Mouse (Mus musculus): ENCODE data around the gene Cox10.
"Not testable (repeated sequence)": the region's sequence is repeated elsewhere in the genome, so short reads cannot be mapped to it uniquely, and the experiment has no call there.

Cox10 gene

DNA sequence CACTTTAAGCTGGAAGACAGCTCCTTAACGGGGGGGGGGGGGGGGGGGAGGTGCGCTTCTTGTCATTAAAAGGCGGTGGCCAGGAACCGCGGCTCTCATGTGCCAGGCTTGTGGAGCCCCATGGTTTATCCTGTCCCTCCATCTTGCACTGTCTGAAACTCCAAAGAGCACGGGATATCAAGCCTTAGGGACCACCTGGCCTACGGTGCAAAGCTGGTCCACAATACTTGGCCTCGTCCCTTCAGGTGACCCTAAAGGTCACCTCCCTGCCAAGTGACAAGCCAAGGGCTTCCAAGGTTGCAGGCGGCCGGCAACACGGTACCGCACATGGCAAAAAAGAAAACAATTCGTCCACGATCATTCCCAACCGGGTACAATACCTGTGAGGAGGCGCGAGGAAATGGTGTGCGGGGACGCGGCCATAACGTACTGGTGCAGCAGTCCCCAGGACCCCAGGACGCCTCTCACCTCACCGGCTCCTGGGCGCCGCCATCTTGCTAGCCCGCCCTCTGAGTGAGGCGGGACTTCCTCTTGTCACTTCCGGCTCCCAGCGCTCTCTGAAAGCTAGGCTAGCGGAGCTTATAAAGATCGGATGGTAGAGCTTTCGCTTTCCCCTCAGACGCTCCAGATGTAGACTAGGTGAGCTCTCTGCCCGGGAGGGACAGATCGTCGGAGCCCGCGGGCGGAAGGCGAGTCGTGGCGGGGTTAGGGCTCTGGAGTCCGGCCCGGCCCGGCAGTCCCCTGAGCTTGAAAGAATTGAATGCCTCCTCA is at the start of gene Cox10:
Gene Cox10, minus strand, starts transcription at position 513 of the 771 bp plus-strand sequence.
- peak; percentile 18 for DNase-seq (ENCODE audit: extremely low spot score, low read depth, low spot score)

DNA sequence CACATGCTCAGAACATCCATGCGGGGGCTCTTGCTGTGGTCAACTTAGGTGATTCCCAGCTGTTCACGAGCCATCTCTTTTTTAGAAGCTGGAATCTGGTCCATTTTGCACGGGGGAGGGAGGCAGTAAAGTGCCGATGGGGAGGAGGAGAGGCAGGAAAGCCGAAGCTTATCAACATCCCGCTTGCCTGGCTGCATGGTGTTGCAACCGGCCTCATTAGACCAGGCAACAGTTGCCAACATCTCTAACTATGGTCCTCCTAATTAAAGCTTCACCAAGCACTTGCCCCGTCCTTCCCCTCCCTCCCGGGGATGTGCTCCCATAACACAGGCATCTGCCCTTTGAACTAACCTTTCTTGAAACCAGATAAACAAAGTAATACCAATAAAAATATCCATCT is 48.7 kb upstream of the Cox10 start:
- DNase-seq (ENCODE audit: extremely low spot score, low read depth, low spot score) = no peak

DNA sequence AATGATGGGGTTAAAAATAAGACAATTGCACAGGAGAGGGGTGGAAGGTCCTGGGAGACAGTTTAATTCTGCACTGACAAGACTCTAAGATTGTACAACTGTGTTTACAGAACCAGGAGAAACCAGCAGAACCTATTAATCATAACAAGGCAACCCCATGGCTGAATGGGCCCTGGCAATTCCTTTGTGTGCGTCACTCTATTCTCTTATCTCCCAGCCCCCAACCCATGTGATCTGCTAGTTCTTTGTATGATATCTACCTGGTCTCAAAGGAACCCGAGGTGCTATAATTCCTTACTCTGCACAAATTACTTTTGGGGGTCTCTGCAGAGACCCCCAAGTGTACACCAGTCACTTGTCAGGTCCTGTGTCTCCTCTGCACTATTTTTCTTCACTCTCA is 46.2 kb upstream of the Cox10 start:
- no peak for DNase-seq (ENCODE audit: extremely low spot score, low read depth, low spot score)

- DNase-seq (ENCODE audit: extremely low spot score, low read depth, low spot score) = not testable (repeated sequence)
These were observed 43.9 kb upstream of the Cox10 start for GRCm38 (mm10) chr11:64123174-64123573.

- no peak for DNase-seq (ENCODE audit: extremely low spot score, low read depth, low spot score)
These were observed 37.4 kb upstream of the Cox10 start for GRCm38 (mm10) chr11:64116711-64117110.

DNA sequence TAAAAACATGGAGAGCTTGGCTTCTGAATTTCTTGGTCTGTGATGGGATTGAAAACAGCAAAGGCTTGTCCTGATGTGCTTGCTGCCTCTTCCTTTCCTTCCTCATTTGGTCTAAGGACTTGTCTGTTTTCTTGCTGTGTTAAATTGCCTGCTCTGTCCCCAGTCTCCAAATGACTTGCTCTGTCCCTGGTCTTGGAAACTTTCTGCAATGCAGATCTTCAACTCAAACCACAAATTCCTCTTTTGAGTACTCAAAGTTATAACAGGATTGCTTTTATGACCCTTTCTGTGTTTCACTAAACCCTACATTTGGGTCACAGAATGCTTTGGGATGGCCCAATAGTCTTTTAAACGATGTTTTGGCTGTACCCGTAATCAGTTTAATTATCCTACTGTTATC is 36.6 kb upstream of the Cox10 start:
- no peak for DNase-seq (ENCODE audit: extremely low spot score, low read depth, low spot score)

DNA sequence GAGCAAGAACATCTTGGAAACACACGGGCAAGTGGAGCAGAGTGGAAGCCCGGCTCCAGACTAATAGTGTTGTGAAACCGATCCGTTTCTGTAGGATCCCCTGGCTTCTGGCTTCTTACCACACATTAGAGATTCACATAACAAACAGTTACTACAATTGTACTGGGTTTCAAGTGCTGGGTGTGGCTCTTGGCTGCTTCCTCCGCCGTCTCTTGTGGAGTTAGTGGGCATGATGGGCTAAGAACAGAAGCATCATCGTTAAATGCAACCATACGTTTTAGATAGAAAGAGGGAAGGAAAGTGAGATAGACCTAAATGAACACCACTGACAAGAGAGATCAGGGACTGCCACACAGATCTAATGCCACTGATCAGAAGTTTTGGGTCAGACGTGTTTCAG is 35.8 kb upstream of the Cox10 start:
- no peak for DNase-seq (ENCODE audit: extremely low spot score, low read depth, low spot score)

DNA sequence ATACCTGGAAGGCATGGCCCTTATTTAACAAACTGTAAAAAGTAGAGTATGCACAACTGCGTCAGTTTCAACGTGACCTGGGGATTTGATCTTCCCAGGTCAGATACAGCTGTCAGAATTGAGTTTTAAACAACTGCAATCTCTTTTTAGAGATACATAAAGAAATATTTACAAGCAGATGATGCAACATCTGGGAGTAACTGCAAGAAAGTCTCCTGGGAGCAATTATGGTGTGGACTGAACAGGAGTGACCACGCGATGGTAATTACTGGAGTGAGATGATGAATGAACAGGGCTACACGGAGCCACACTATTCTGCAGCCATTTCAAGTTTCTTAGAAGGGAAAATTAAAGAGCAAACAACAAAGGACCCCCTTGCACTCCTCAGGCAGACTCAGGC is 20.8 kb upstream of the Cox10 start:
- no peak for DNase-seq (ENCODE audit: extremely low spot score, low read depth, low spot score)

GRCm38 (mm10) chr11:64093058-64093457 is 13.8 kb upstream of the Cox10 start:
- no peak for DNase-seq (ENCODE audit: extremely low spot score, low read depth, low spot score)

DNA sequence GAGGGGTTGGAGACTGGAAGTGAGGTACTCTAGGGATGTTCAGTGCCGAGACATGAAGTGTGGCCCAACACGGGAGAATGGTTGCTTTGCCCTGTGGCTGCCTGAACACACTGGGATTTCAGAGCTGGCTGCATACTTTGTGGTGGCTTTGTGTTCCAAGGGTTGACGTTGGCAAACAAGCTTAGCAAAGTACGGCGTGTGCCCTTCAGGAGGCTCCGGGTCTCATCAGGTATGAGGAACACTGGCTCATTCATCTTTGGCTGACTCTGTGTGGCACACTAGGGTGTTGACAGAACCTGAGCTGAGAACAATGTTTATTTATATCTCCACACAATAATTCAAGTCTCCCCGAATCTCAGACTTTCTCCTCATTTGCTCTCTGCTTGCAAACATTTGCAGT is 11.9 kb upstream of the Cox10 start:
- no peak for DNase-seq (ENCODE audit: extremely low spot score, low read depth, low spot score)

GRCm38 (mm10) chr11:64089682-64090081 is 10.4 kb upstream of the Cox10 start:
- no peak for DNase-seq (ENCODE audit: extremely low spot score, low read depth, low spot score)

DNA sequence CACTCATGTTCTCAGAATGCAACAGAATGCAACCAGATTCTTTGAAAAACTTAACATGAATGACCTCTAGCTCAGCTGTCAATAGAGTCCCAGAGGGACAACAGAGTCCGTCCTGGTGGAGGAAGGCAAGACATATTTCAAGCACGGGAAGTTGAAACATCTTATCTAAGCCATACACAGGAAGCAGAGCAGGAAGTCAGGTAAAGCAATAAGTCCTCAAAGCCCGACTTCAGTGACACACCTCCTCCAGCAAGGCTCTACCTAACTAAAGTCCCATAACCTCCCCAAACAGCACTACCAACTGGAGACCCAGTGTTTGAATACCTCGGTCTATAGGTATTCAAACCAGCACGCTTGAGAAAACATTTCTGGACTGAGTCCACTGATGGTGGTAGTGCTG is 6.6 kb upstream of the Cox10 start:
- DNase-seq (ENCODE audit: extremely low spot score, low read depth, low spot score) = no peak

DNA sequence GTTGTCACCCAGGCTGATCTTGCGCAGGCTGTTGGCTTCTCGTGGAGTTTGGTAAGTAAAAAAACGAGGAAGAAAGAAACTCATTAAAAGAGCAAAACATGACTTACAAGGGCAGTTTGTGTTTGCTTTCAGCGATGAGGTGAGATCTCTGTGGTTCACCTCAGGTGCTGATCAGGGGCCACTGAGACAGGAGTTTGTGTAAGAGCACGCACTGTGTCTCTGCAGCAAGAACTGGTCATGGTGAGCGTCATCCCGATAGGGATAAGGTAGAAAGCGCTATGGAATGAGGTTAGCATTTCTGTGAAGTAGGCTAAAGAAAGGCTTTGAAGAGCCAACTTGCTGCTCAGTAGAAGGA is 436 bp upstream of the Cox10 start:
- DNase-seq (ENCODE audit: extremely low spot score, low read depth, low spot score) = peak; percentile 8

GRCm38 (mm10) chr11:64076212-64076611 is 3.1 kb downstream of the Cox10 start:
- DNase-seq (ENCODE audit: extremely low spot score, low read depth, low spot score) = no peak

DNA sequence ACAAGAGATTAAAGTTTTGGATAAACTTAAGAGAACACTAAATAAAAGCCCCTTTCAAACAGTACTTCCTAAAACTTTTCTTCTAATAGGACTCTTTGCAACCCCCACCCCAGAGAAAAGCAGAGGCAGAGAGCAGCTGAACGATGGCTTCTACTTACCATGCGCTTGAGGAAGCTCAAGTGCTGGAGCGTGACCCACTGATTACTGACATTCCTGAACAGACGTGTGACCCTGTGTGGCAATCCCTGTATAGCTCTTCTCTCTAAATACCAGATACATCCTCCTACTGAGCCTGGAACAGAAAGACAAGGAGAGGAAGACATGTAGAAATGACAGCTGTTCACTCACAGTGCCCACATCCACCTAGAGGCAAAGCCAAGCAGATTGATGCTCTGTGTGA is 5.9 kb downstream of the Cox10 start:
- no peak for DNase-seq (ENCODE audit: extremely low spot score, low read depth, low spot score)

DNA sequence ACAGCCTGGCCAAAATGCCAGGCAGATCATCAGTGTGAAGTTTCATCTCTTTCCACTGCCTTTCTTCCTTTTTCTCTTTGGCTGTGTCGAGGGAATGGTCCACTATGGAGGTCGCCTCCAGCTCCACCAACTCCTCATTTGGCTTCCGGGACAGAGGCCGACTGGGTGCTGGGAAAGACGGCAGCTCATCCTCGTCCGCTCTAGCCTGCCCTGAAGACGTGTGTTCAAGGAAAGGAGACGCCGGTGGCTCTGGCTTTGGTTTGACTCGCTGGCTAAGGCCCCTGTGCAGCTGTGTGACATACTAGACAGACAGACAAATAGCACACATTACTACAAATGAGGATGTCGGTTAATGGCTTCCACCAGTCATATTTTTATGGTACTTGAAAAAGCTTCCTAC is 7.7 kb downstream of the Cox10 start:
- DNase-seq (ENCODE audit: extremely low spot score, low read depth, low spot score) = no peak

- no peak for DNase-seq (ENCODE audit: extremely low spot score, low read depth, low spot score)
These were observed 13.3 kb downstream of the Cox10 start for GRCm38 (mm10) chr11:64066001-64066400.

GRCm38 (mm10) chr11:64063130-64063529 is 16.1 kb downstream of the Cox10 start:
- DNase-seq (ENCODE audit: extremely low spot score, low read depth, low spot score) = no peak

DNA sequence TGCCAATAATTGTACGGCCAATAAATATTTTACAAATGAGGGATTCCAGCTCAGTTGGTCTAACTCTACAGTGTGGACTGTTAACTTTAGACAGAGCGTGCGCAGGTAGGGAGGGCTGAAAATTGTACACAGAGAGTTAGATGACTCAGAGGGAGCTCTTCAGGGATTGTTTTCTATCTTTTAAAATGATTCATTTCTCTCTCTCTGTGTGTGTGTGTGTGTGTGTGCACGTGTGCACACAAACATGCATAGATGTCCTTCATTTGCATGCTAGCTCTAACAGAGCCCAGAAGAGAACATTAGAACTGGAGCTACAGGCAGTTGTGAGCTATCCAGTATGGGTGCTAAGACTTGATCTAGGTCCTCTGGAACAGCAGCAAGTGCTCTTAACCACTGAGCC is 17.0 kb downstream of the Cox10 start:
- no peak for DNase-seq (ENCODE audit: extremely low spot score, low read depth, low spot score)

- no peak for DNase-seq (ENCODE audit: extremely low spot score, low read depth, low spot score)
These were observed 20.0 kb downstream of the Cox10 start for GRCm38 (mm10) chr11:64059305-64059704.

- DNase-seq (ENCODE audit: extremely low spot score, low read depth, low spot score) = no peak
These were observed 20.8 kb downstream of the Cox10 start for GRCm38 (mm10) chr11:64058474-64058873.

- no peak for DNase-seq (ENCODE audit: extremely low spot score, low read depth, low spot score)
These were observed 25.9 kb downstream of the Cox10 start for GRCm38 (mm10) chr11:64053371-64053770.

All from hindlimb bud, embryonic 11.5 days (tissue).